ENCODE assay signal across 8 mouse cellular contexts in the genomic region with DNA sequence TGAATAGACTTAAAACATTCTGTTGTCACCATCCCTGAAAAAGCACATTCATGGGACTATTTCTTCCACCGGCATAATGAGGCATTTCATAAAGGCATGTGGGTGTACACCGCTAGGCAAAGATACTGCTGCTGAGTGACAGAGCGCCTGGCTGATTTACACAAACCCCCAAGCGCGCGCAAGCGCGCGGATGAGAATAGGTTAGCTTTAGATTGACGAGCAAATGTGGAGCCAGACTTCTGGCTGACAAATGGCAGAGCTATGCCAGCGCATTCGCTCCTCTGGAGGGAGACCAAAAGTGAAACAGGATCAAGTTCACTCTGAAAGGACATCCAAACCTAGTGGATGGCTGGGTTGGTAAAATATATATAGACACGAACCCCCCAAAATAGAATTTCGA. TPM values are rescaled to one million over a fixed set of nuclear protein-coding genes. Genes with fewer than 3 reads are reported as not detected.
DNase-seq lines count a peak whose midpoint lies in the region; ATAC-seq lines count a peak whose summit lies in the region.

A gene (minus strand): TSS at position 130 of the 400 bp plus-strand sequence.

- no peaks in the 10 kb centered on the region for H3K36me3 ChIP-seq in intestine, embryonic 14.5 days (ENCODE audit: control insufficient read depth, insufficient read depth, low read length)
- no peaks in the 10 kb centered on the region for H3K36me3 ChIP-seq in intestine, embryonic 15.5 days
- H3K36me3 ChIP-seq in forebrain, embryonic 14.5 days (ENCODE audit: control insufficient read depth, insufficient read depth, low read length) = no peaks in the 10 kb centered on the region
- H3K36me3 ChIP-seq in heart, embryonic 13.5 days = no peaks in the 10 kb centered on the region
- no peaks in the 10 kb centered on the region for H3K36me3 ChIP-seq in stomach, embryonic 14.5 days (ENCODE audit: control insufficient read depth, insufficient read depth, low read length)

- H3K4me2 ChIP-seq in intestine, embryonic 14.5 days (ENCODE audit: low read length) = no peak within 1 kb of the TSS
- no peak within 1 kb of the TSS for H3K4me2 ChIP-seq in intestine, embryonic 15.5 days (replicated peaks)
- H3K4me2 ChIP-seq in forebrain, embryonic 14.5 days (ENCODE audit: low read length) = peak within 1 kb of the TSS; percentile 6; the same call in 1 of the 2 replicates
- H3K4me2 ChIP-seq in heart, embryonic 13.5 days = peak within 1 kb of the TSS; percentile 52
- H3K4me2 ChIP-seq in stomach, embryonic 14.5 days (replicated peaks; ENCODE audit: low read depth, low read length) = no peak within 1 kb of the TSS

- no peaks in the 10 kb centered on the region for H3K9me3 ChIP-seq in intestine, embryonic 14.5 days (ENCODE audit: control insufficient read depth, low read length)
- H3K9me3 ChIP-seq in intestine, embryonic 15.5 days = no peaks in the 10 kb centered on the region
- no peaks in the 10 kb centered on the region for H3K9me3 ChIP-seq in forebrain, embryonic 14.5 days (replicated peaks; ENCODE audit: control insufficient read depth, low read length)
- H3K9me3 ChIP-seq in heart, embryonic 13.5 days = no peaks in the 10 kb centered on the region
- H3K9me3 ChIP-seq in stomach, embryonic 14.5 days (ENCODE audit: control insufficient read depth, low read depth, low read length) = no peaks in the 10 kb centered on the region

- H3K4me3 ChIP-seq in intestine, embryonic 14.5 days (ENCODE audit: low read depth, low read length) = no peak within 1 kb of the TSS
- no peak within 1 kb of the TSS for H3K4me3 ChIP-seq in intestine, embryonic 15.5 days (replicated peaks)
- H3K4me3 ChIP-seq in forebrain, embryonic 14.5 days (ENCODE audit: low read depth, low read length) = no peak within 1 kb of the TSS
- H3K4me3 ChIP-seq in heart, embryonic 13.5 days = peak within 1 kb of the TSS; percentile 20; the same call in 1 of the 2 replicates
- H3K4me3 ChIP-seq in stomach, embryonic 14.5 days (ENCODE audit: low read depth, low read length) = no peak within 1 kb of the TSS

- no peaks in the 10 kb centered on the region for H3K4me1 ChIP-seq in intestine, embryonic 14.5 days (replicated peaks; ENCODE audit: control insufficient read depth, insufficient read depth, low read length)
- no peaks in the 10 kb centered on the region for H3K4me1 ChIP-seq in intestine, embryonic 15.5 days (replicated peaks)
- no peaks in the 10 kb centered on the region for H3K4me1 ChIP-seq in forebrain, embryonic 14.5 days (ENCODE audit: control insufficient read depth, insufficient read depth, low read length)
- H3K4me1 ChIP-seq in heart, embryonic 13.5 days = peaks cover 31% of the 10 kb centered on the region
- H3K4me1 ChIP-seq in stomach, embryonic 14.5 days (ENCODE audit: control insufficient read depth, insufficient read depth, low read length) = no peaks in the 10 kb centered on the region

- H3K27ac ChIP-seq in intestine, embryonic 14.5 days (ENCODE audit: low read depth) = no peak within 1 kb of the TSS
- no peak within 1 kb of the TSS for H3K27ac ChIP-seq in intestine, embryonic 15.5 days
- H3K27ac ChIP-seq in forebrain, embryonic 14.5 days (ENCODE audit: low read depth, low read length) = no peak within 1 kb of the TSS
- H3K27ac ChIP-seq in heart, embryonic 13.5 days (replicated peaks) = peak within 1 kb of the TSS; percentile 67
- no peak within 1 kb of the TSS for H3K27ac ChIP-seq in stomach, embryonic 14.5 days (ENCODE audit: low read length)

- no peaks in the 10 kb centered on the region for H3K27me3 ChIP-seq in intestine, embryonic 14.5 days (replicated peaks; ENCODE audit: control insufficient read depth, insufficient read depth, low read length)
- H3K27me3 ChIP-seq in intestine, embryonic 15.5 days (replicated peaks) = no peaks in the 10 kb centered on the region
- 0 out of 2 replicates have a peak, but pooled peaks cover 4% of the 10 kb centered on the region for H3K27me3 ChIP-seq in forebrain, embryonic 14.5 days (replicated peaks; ENCODE audit: control insufficient read depth, insufficient read depth, low read length)
- H3K27me3 ChIP-seq in heart, embryonic 13.5 days (replicated peaks) = no peaks in the 10 kb centered on the region
- H3K27me3 ChIP-seq in stomach, embryonic 14.5 days (ENCODE audit: control insufficient read depth, insufficient read depth, low read length) = no peaks in the 10 kb centered on the region

- ATAC-seq in intestine, embryonic 14.5 days (replicated peaks; ENCODE audit: low FRiP score, low TSS enrichment, low read depth) = no peak
- ATAC-seq in intestine, embryonic 15.5 days = no peak
- peak; percentile 91 for ATAC-seq in forebrain, embryonic 14.5 days
- no peak for ATAC-seq in heart, embryonic 13.5 days (ENCODE audit: extremely low read depth, insufficient number of reproducible peaks, low FRiP score, low TSS enrichment)
- no peak for ATAC-seq in stomach, embryonic 14.5 days (ENCODE audit: insufficient number of reproducible peaks, insufficient read depth, low FRiP score, low read depth)
- ATAC-seq in megakaryocyte progenitor cell, adult 5-6 weeks (replicated peaks; ENCODE audit: poor library complexity) = no peak

- peak; percentile 46 for DNase-seq in intestine, embryonic 14.5 days (ENCODE audit: low spot score)
- DNase-seq in forebrain, embryonic 14.5 days (ENCODE audit: low spot score) = peak; percentile 85
- DNase-seq in left cerebral cortex, adult 9 months (ENCODE audit: low spot score in 2 of 2) = peak; percentile 34 to 39
- DNase-seq in T-cell, adult 2 months (ENCODE audit: low spot score) = no peak

- 49% methylated on average over 14 of the region's 14 CpGs for WGBS in intestine, embryonic 14.5 days
- WGBS in intestine, embryonic 15.5 days = 65% methylated on average over 14 of the region's 14 CpGs
- WGBS in forebrain, embryonic 14.5 days = 25% methylated on average over 14 of the region's 14 CpGs
- WGBS in heart, embryonic 13.5 days = 46% methylated on average over 14 of the region's 14 CpGs
- 68% methylated on average over 14 of the region's 14 CpGs for WGBS in stomach, embryonic 14.5 days

- no peak within 1 kb of the TSS for H3K9ac ChIP-seq in intestine, embryonic 14.5 days (ENCODE audit: low read length)
- no peak within 1 kb of the TSS for H3K9ac ChIP-seq in intestine, embryonic 15.5 days
- no peak within 1 kb of the TSS for H3K9ac ChIP-seq in forebrain, embryonic 14.5 days (ENCODE audit: low read length)
- no peak within 1 kb of the TSS for H3K9ac ChIP-seq in heart, embryonic 13.5 days
- no peak within 1 kb of the TSS for H3K9ac ChIP-seq in stomach, embryonic 14.5 days (replicated peaks; ENCODE audit: low read depth, low read length)

RNA-seq across cellular contexts. Expression of the gene that starts here (rescaled TPM):
- polyA plus RNA-seq in intestine, embryonic 14.5 days (2014; fragmentation: Nextera tagmentation; extraction: Ambion mirVana) = 9.6 and 9.7 TPM in 2 replicates
- 8.8 and 9.0 TPM in 2 replicates for polyA plus RNA-seq in intestine, embryonic 15.5 days (2015; fragmentation: Nextera tagmentation; extraction: Ambion mirVana)
- 0.09 TPM in 2 replicates for polyA plus RNA-seq in forebrain, embryonic 14.5 days (2014; fragmentation: Nextera tagmentation; extraction: Ambion mirVana)
- polyA plus RNA-seq in heart, embryonic 13.5 days (2015; fragmentation: Nextera tagmentation; extraction: Ambion mirVana) = 0.20 and 0.29 TPM in 2 replicates
- 11.2 and 14.1 TPM in 2 replicates for polyA plus RNA-seq in stomach, embryonic 14.5 days (2014; fragmentation: Nextera tagmentation; extraction: Ambion mirVana)
- total RNA-seq in megakaryocyte progenitor cell, adult 5-6 weeks (2015) = 0.12 and 0.17 TPM in 2 replicates
- not detected in 2 replicates for total RNA-seq in megakaryocyte progenitor cell, adult 5-6 weeks (2017)

Comparison
In these comparisons a context has a peak if more than half of its experiments do, and no peak if none do; other contexts are left out.
1. Peak in DNase-seq, ATAC-seq and H3K4me2 ChIP-seq in forebrain, embryonic 14.5 days; RNA of the gene not detected or under 1 TPM.